In the genomic region with DNA sequence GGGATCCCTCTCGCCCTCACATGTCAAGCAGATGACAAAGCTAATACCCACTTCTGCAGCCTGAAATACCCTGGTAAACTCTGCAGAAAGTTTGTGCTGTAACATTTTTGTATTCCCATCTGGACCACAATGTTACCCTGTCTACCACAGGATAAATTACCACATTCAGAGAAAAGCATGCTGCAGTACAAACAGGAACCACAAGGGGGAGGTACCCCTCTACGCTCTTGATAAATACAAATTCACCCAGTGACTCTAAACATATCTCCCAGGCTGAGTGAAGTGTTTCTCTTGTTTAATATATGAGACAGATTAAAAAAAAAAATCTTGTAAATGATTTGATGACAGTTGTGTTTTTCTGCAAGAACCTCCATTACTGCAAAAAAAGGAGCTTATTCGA, we compare ENCODE assay signal across 8 mouse cellular contexts.
DNase-seq lines count a peak whose midpoint lies in the region; ATAC-seq and TF ChIP-seq lines count a peak whose summit lies in the region.
"Not testable (repeated sequence)": the region's sequence is repeated elsewhere in the genome, so short reads cannot be mapped to it uniquely, and the experiment has no call there.

No protein-coding gene starts in this region.

- H3K36me3 ChIP-seq in embryonic facial prominence, embryonic 10.5 days (replicated peaks); kidney, postnatal 0 days (ENCODE audit: insufficient read depth, low read length); liver, postnatal 0 days (replicated peaks; ENCODE audit: insufficient read depth, low read length): not testable (repeated sequence)

- H3K27ac ChIP-seq in embryonic facial prominence, embryonic 10.5 days (replicated peaks); kidney, postnatal 0 days; liver, postnatal 0 days (ENCODE audit: low read depth): not testable (repeated sequence)

- not testable (repeated sequence) for H3K4me3 ChIP-seq in embryonic facial prominence, embryonic 10.5 days; kidney, postnatal 0 days (replicated peaks; ENCODE audit: low read depth, low read length); liver, postnatal 0 days (ENCODE audit: low read depth, low read length)

- ATAC-seq in kidney, postnatal 0 days (replicated peaks; ENCODE audit: low FRiP score, low read depth); liver, postnatal 0 days: not testable (repeated sequence)

- not testable (repeated sequence) for TF ChIP-seq EP300 in liver, postnatal 0 days (IDR thresholded peaks at IDR 0.05; ENCODE audit: low read depth)

- DNase-seq in B cell, adult 2 months, result peak; percentile 5 to 7
- peak; percentile 75 for DNase-seq in R1 (ENCODE audit: low read depth, low spot score)
- DNase-seq in embryonic facial prominence, embryonic 10.5 days (ENCODE audit: low spot score), result peak; percentile 14
- DNase-seq in heart, postnatal 10 days, result peak; percentile 0 to 12
- DNase-seq in kidney, postnatal 0 days (ENCODE audit: low spot score), result peak; percentile 21
- DNase-seq in liver, postnatal 0 days, result peak; percentile 31
- DNase-seq in naive thymus-derived CD4-positive, alpha-beta T cell, adult 2 months (ENCODE audit: low read depth), result peak; percentile 83
- DNase-seq in thymus, postnatal 14 days, result peak; percentile 65

- not testable (repeated sequence) for H3K9me3 ChIP-seq in embryonic facial prominence, embryonic 10.5 days; kidney, postnatal 0 days (replicated peaks; ENCODE audit: low read length); liver, postnatal 0 days (ENCODE audit: low read length)

- not testable (repeated sequence) for H3K4me2 ChIP-seq in kidney, postnatal 0 days (ENCODE audit: low read length); liver, postnatal 0 days (ENCODE audit: low read depth, low read length)

- not testable (repeated sequence) for H3K27me3 ChIP-seq in embryonic facial prominence, embryonic 10.5 days (replicated peaks; ENCODE audit: low read depth, poor library complexity, severe bottlenecking); kidney, postnatal 0 days (ENCODE audit: insufficient read depth, low read length); liver, postnatal 0 days (ENCODE audit: insufficient read depth, low read length)

- intact Hi-C loops in heart, postnatal 10 days (cut with DNase I), result not testable (repeated sequence)

- H3K4me1 ChIP-seq in embryonic facial prominence, embryonic 10.5 days; kidney, postnatal 0 days (replicated peaks; ENCODE audit: insufficient read depth, low read length); liver, postnatal 0 days (ENCODE audit: insufficient read depth): not testable (repeated sequence)

- WGBS in embryonic facial prominence, embryonic 10.5 days, result 80% methylated on average over 3 of the region's 3 CpGs
- WGBS in kidney, postnatal 0 days, result 84% methylated on average over 3 of the region's 3 CpGs
- WGBS in liver, postnatal 0 days (ENCODE audit: insufficient replicate concordance), result 59% methylated on average over 3 of the region's 3 CpGs

- TF ChIP-seq CTCF in kidney, postnatal 0 days (IDR thresholded peaks at IDR 0.05; ENCODE audit: low read depth), result peak; percentile 54
- TF ChIP-seq CTCF in liver, postnatal 0 days (IDR thresholded peaks at IDR 0.05; ENCODE audit: low read depth), result peak; percentile 62

- H3K9ac ChIP-seq in kidney, postnatal 0 days (ENCODE audit: low read depth, low read length); liver, postnatal 0 days (replicated peaks): not testable (repeated sequence)

Comparison
In these comparisons a context has a peak if more than half of its experiments do, and no peak if none do; other contexts are left out.
1. DNase-seq: peak in every context shown above with its lines; median percentile 83 in naive thymus-derived CD4-positive, alpha-beta T cell, adult 2 months; 75 in R1; 65 in thymus, postnatal 14 days; 31 in liver, postnatal 0 days; 21 in kidney, postnatal 0 days; 14 in embryonic facial prominence, embryonic 10.5 days; 6 in B cell, adult 2 months; 6 in heart, postnatal 10 days.